Mouse (Mus musculus) forebrain, embryonic 14.5 days (tissue): ENCODE results near the gene Wfdc1. TPM values are rescaled to one million over a fixed set of nuclear protein-coding genes. Genes with fewer than 3 reads are reported as not detected.

Source experiments
- ATAC-seq: fragments of 200-750 bp; cut with Nextera tagmentation; 2 replicates; pipeline ENCODE4 v1.8.0; 2017; ENCODE audit warnings: mild to moderate bottlenecking, moderate library complexity
- DNase-seq: peaks from one replicate; pipeline ENCODE4 v3.0.0-alpha.2; 2015; ENCODE audit warnings: low spot score
- H3K27ac ChIP-seq: fragments of 300-500 bp; sonication (generic); 2 replicates; pipeline ENCODE4 v1.5.1; 2014; ENCODE audit warnings: low read depth, mild to moderate bottlenecking, control low read depth, low read length, moderate library complexity
- H3K27me3 ChIP-seq: fragments of 300-500 bp; sonication (generic); replicated peaks from 2 replicates; pipeline ENCODE4 v1.6.1; 2014; ENCODE audit warnings: low read length, control low read depth, mixed read lengths; ENCODE audit not compliant: control insufficient read depth, insufficient read depth
- H3K36me3 ChIP-seq: fragments of 300-500 bp; sonication (generic); 2 replicates; pipeline ENCODE4 v1.6.1; 2014; ENCODE audit warnings: low read length, control low read depth; ENCODE audit not compliant: control insufficient read depth, insufficient read depth
- H3K4me1 ChIP-seq: fragments of 300-500 bp; sonication (generic); 2 replicates; pipeline ENCODE4 v1.6.1; 2014; ENCODE audit warnings: antibody characterized with exemption, low read length, control low read depth; ENCODE audit not compliant: control insufficient read depth, insufficient read depth
- H3K4me2 ChIP-seq: fragments of 300-500 bp; sonication (generic); 2 replicates; pipeline ENCODE4 v1.6.1; 2014; ENCODE audit warnings: mild to moderate bottlenecking, control low read depth, low read length
- H3K4me3 ChIP-seq: fragments of 300-500 bp; sonication (generic); 2 replicates; pipeline ENCODE4 v1.5.1; 2014; ENCODE audit warnings: low read depth, low read length, control low read depth
- H3K9ac ChIP-seq: fragments of 300-500 bp; sonication (generic); 2 replicates; pipeline ENCODE4 v1.6.1; 2014; ENCODE audit warnings: mild to moderate bottlenecking, low read length, control low read depth, moderate library complexity
- H3K9me3 ChIP-seq: fragments of 300-500 bp; sonication (generic); replicated peaks from 2 replicates; pipeline ENCODE4 v1.6.1; 2016; ENCODE audit warnings: low read length, control low read depth, mixed read lengths; ENCODE audit not compliant: control insufficient read depth
- WGBS: fragments of 180-500 bp; shearing (Covaris S2); extraction: QIAGEN DNeasy Blood & Tissue Kit; methylation state at CpG from one replicate; pipeline ENCODE4 v1.1.7; 2014; 5-methylcytosine and 5-hydroxymethylcytosine counted together
- polyA plus RNA-seq: library from polyadenylated mRNA; unstranded; fragments of >200 nt; fragmentation: Nextera tagmentation; extraction: Ambion mirVana; gene quantifications from 2 replicates; pipeline ENCODE4 v1.2.1, GENCODE M21; 2014

Wfdc1 gene
- 3.7 and 4.5 TPM in 2 replicates for polyA plus RNA-seq

DNA sequence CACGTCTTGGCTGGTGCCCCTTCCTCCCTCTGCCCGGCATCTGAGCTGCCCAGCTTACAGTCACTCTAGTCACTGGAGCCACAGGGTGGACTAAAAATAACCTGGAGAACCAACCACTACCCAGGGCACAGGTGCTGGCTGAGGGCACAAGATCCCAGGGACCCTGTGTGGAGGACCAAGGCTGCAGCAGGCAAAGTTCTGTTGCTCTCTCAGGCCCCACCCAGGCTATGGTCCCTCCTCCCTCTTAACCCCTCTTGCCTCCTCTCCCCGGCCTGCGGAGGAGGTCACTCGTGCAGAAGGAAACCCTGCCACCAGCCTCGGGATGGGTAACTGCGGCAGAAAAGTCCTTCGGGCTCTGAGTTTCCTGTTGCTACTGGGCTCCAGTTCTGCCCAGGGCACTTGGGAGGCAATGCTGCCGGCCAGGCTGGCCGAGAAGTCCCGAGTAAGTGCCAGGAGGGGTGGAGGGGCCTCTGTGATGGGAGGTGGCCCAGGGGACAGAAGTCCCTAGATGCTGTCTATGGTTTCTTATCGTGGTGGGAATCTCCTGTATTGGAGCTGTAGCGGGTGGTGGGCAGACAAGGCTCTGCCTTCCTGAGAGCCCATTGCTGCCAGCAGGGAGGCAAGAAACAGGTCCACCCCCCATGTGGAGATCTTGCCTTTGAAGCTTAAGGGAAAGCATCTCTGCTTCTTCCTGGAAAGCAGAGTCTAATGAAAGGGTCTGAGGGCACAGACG lies at the start of gene Wfdc1:
Gene Wfdc1, plus strand, starts transcription at position 147 of the 733 bp plus-strand sequence.
- H3K27ac ChIP-seq = no peak within 1 kb of the TSS
- DNase-seq = no peak
- no peak within 1 kb of the TSS for H3K4me3 ChIP-seq
- no peak within 1 kb of the TSS for H3K9ac ChIP-seq
- H3K4me2 ChIP-seq = no peak within 1 kb of the TSS
- H3K9me3 ChIP-seq = no peaks in the 10 kb centered on the region
- no peaks in the 10 kb centered on the region for H3K27me3 ChIP-seq
- H3K36me3 ChIP-seq = no peaks in the 10 kb centered on the region
- ATAC-seq = no peak
- no peaks in the 10 kb centered on the region for H3K4me1 ChIP-seq
- 13% methylated on average over 14 of the region's 14 CpGs for WGBS

DNA sequence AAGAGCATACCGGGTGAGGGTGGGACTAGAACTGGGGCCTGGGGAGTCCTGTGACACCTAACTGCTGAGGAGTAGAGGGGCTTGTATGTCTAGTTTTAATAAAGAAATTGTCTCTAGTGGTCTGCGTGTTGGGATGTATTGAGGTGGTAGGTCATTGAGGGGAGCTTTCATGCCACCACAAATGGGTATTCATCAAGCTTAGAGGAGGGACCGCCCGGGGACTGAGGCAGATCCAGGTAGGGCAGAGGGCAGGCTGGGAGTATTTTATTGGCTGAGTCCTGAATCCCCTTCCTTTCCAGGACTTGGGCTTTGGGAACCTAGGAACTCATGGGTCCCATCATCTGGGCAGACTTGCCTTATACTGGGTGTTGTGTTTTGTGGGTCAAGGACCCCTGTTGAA lies 49.4 kb upstream of the Wfdc1 start:
- DNase-seq (no peak), ATAC-seq (no peak)
- WGBS = 86% methylated on average over 4 of the region's 4 CpGs
- Histone ChIP-seq H3K4me1 (no peaks in the 10 kb centered on the region), H3K9me3 (no peaks in the 10 kb centered on the region), H3K27ac (no peak overlapping the region), H3K27me3 (no peaks in the 10 kb centered on the region), H3K4me2 (no peak overlapping the region), H3K9ac (no peak overlapping the region), H3K36me3 (no peaks in the 10 kb centered on the region), H3K4me3 (no peak overlapping the region)

DNA sequence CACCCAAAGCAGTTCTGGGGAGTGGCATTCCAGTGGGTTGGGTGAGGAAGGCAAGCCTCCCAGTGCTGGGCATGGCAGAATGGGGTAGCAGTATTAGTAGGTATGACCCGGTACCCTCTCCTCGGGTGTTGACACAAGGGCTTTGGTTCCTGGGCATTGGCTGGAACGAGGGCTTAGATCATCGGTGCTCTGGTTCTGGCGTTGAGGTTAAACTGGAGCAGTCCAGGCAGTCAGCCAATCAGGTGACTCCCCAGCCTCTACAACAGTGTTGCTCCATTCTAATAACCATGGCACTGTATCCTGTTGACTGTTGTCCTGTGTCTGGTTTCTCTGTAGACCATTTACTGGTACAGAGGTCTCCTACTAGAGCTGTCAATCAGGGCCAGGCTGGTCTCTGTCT lies 48.6 kb upstream of the Wfdc1 start:
- Histone ChIP-seq H3K4me2 (no peak overlapping the region), H3K9ac (no peak overlapping the region), H3K9me3 (no peaks in the 10 kb centered on the region), H3K27me3 (no peaks in the 10 kb centered on the region), H3K36me3 (no peaks in the 10 kb centered on the region), H3K4me3 (no peak overlapping the region), H3K4me1 (no peaks in the 10 kb centered on the region), H3K27ac (no peak overlapping the region)
- ATAC-seq = no peak
- WGBS = 88% methylated on average over 5 of the region's 5 CpGs
- DNase-seq = no peak

DNA sequence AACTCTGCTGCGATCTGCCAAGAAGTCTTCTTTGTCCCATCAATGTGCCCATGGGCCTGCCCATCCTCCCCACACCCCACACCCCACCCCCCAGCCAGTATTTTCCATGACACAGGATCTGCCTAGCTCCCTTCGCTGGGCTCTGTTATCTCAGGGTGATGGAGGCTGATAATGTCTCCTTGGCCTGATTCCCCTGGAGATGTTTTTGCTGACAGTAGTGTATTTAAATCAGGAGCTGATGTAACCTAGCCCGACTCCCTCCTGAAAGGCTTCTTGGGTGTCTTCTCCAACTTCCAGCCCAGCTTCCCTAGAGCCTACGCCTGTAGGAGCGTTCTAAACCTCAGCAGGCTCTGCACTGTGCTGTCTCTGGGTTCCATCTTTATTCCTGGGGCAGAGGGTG lies 47.3 kb upstream of the Wfdc1 start:
- WGBS = 79% methylated on average over 5 of the region's 5 CpGs
- ATAC-seq = no peak

DNA sequence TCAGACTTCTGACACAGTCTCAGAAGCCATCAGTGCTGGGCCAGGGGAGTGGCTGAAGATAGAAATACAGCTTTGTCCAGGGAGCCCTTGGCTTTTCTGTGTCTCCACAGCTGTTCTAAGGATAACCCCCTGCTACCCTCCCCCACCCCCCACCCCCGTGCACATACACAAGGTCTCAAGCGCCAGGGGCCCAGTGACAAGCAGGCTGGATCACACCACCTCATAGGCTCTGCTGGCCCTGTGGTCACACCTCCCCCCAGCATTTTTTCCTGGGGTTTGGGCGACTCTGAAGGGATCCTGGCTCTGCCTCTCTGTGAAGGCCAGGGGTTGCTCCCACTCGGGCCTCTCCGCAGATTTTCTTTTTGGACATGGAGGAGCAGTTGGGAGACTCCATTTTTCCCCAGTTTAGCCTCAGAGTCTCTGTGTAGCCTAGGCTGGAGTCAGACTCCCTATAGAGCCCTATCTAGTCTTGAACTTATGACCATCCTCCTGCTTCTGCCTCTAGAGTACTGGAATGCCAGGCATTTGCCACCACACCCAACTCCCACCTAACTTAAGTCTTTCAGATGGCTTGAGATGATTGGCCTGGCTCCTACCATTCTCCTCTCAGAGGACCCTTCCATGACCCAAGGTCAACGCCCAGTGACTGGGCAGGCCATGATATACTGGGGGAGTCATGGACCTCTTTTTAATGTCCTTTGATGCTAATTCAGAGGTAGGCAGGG lies 45.9 kb upstream of the Wfdc1 start:
- Histone ChIP-seq H3K27me3 (no peaks in the 10 kb centered on the region; the same call in 1 of the 2 replicates), H3K36me3 (no peaks in the 10 kb centered on the region), H3K4me3 (no peak overlapping the region), H3K4me2 (no peak overlapping the region), H3K4me1 (no peaks in the 10 kb centered on the region), H3K27ac (no peak overlapping the region), H3K9ac (no peak overlapping the region), H3K9me3 (no peaks in the 10 kb centered on the region)
- ATAC-seq = no peak
- no peak for DNase-seq
- 75% methylated on average over 6 of the region's 6 CpGs for WGBS

More for the DNA sequence above, 47.3 kb upstream of the Wfdc1 start:
- Histone ChIP-seq H3K4me1 (no peaks in the 10 kb centered on the region), H3K36me3 (no peaks in the 10 kb centered on the region), H3K4me3 (no peak overlapping the region), H3K4me2 (no peak overlapping the region), H3K27ac (no peak overlapping the region), H3K27me3 (no peaks in the 10 kb centered on the region), H3K9me3 (no peaks in the 10 kb centered on the region), H3K9ac (no peak overlapping the region)
- DNase-seq = no peak

DNA sequence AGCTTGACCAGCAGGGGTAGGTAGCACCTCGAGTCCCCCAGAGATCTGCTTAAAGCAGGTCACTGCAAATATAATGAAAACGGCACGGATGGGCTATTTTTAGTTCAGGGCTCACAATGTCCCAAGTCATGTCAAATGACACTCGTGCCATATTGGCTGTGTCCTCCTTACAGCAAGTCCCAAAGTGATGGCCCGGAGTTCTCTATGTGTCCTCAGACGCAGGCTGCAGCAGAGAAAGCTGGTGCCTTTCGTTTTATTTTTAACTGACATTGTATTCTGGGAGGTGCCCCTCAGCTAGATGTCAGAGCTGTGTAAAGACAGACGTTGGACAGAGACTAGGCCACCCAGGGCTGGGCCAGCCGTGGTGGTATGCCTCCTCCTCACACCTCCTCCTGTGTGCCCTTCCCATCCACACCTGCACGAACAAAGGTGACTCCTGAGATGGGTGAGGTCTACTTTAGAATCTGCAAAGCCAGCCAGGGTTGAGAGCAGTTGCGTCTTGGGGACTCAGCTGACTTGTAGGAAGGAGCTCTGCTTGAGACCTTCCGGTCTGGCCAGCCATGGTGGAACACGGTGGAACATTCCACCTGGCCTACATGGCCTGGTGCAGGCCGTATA lies 45.2 kb upstream of the Wfdc1 start:
- Histone ChIP-seq H3K4me3 (no peak overlapping the region), H3K9ac (no peak overlapping the region), H3K9me3 (no peaks in the 10 kb centered on the region), H3K36me3 (no peaks in the 10 kb centered on the region), H3K4me2 (no peak overlapping the region), H3K4me1 (no peaks in the 10 kb centered on the region), H3K27ac (no peak overlapping the region), H3K27me3 (no peaks in the 10 kb centered on the region; the same call in 1 of the 2 replicates)
- DNase-seq = no peak
- ATAC-seq = no peak
- 88% methylated on average over 14 of the region's 14 CpGs for WGBS

DNA sequence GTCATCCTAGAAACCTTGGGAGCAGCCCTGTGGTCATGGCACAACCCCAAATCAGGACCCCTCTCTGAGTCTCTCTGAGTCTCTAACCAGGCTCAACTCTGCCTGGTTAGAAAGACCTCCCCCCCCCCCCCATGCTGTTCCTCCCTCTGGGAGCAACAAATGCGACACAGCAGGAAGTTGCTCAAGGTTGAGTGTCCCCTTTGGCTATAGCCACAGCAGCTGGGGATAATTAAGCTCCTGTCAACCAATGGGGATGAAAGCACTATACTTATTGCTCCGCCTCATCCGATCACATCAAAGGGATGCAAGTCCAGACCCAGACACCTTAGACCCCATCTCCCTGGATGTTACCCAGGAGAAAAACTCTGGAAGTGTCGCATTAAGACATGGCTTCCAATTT lies 43.6 kb upstream of the Wfdc1 start:
- no peak overlapping the region for H3K27ac ChIP-seq
- ATAC-seq (no peak), DNase-seq (no peak)
- 58% methylated on average over 4 of the region's 4 CpGs for WGBS
- no peaks in the 10 kb centered on the region for H3K36me3 ChIP-seq
- H3K27me3 ChIP-seq = no peaks in the 10 kb centered on the region; the same call in 1 of the 2 replicates
- H3K4me1 ChIP-seq = no peaks in the 10 kb centered on the region
- H3K9ac ChIP-seq = no peak overlapping the region
- no peak overlapping the region for H3K4me2 ChIP-seq
- H3K9me3 ChIP-seq = no peaks in the 10 kb centered on the region
- H3K4me3 ChIP-seq = no peak overlapping the region

DNA sequence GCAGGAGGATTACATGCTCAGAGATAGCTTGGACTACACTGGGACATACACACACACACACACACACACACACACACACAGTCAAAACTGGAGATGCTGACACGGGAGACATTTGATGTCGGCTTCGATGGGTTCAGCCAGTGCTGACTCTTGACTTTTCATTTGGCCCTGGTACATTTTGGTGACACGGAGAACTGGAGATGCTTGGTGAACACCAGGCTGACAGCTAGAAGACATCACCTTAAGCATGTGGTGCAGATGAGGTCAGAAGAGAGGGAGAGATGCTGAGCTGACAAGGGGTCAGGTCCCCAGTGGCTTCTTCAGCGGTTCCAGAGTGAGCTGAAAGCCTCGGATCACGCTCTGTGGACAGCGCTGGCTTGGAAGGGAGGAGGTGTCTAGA lies 43.1 kb upstream of the Wfdc1 start:
- Histone ChIP-seq H3K27ac (no peak overlapping the region), H3K4me1 (no peaks in the 10 kb centered on the region), H3K36me3 (no peaks in the 10 kb centered on the region), H3K27me3 (no peaks in the 10 kb centered on the region; the same call in 1 of the 2 replicates), H3K4me3 (no peak overlapping the region), H3K9ac (no peak overlapping the region), H3K9me3 (no peaks in the 10 kb centered on the region), H3K4me2 (no peak overlapping the region)
- 87% methylated on average over 8 of the region's 8 CpGs for WGBS
- DNase-seq (no peak), ATAC-seq (no peak)

DNA sequence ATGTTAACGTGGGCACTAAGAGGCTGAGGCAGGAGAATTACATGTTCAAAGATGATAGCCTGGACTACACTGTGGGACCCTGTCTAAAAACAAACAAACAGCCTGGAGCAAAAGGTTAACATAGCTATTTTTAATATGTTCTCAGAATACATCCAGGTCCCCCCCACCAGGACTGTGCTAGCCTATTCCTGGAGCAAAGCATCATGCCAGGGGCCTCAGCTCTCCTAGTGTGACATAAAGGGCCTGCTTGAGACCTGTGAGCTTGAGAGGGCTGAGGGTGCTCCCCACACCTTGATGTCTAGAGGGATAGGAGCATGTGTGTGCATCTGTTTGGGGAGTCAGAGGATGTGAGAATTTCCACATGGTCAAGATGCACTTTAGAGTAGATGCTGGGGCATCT lies 42.4 kb upstream of the Wfdc1 start:
- no peak overlapping the region for H3K4me3 ChIP-seq
- no peaks in the 10 kb centered on the region for H3K9me3 ChIP-seq
- no peak overlapping the region for H3K9ac ChIP-seq
- H3K36me3 ChIP-seq = no peaks in the 10 kb centered on the region
- H3K4me2 ChIP-seq = no peak overlapping the region
- H3K4me1 ChIP-seq = no peaks in the 10 kb centered on the region
- no peak for DNase-seq
- no peak overlapping the region for H3K27ac ChIP-seq
- 92% methylated on average over 1 of the region's 1 CpGs for WGBS
- H3K27me3 ChIP-seq = no peaks in the 10 kb centered on the region; the same call in 1 of the 2 replicates
- no peak for ATAC-seq
